Mouse (Mus musculus): Measurements from ENCODE around the gene Crb2.

Crb2 gene

GRCm38 (mm10) chr2:37801687-37802086, 25.6 kb downstream of the Crb2 start:
- DNase-seq (ENCODE audit: low spot score), result no peak

DNA sequence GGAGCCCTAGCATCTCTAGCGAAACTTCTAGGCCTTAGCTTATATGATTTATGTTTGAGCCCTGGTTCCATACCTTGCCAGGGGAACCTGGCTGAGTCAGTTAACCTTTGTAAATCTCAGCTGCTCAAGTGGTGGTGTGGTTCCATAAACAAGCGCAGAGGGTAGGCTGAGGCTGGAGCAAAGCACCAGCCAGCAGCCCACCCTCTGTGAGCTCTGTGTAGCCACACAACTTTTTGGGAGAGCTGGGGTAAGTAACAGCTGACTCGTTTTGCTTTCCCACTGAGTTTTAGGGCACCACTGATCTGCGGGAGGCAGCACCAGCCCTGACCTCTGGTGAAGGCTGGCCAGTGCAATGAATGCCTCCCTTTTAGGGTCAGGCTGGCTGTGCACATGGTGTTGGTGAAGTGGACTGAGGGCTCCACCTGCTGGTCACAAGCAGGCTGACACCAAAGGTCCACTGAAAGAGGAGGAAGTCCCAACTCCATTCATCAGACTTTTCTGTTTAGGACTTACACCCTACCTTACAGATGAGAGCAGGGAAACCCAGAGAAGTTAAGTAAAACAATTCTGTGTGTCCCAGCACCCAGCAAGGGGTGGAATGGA, 26.7 kb downstream of the Crb2 start:
- peak; percentile 65 for DNase-seq (ENCODE audit: low spot score)

- DNase-seq (ENCODE audit: low spot score), result no peak
Measured at GRCm38 (mm10) chr2:37811682-37812081, 35.6 kb downstream of the Crb2 start.

DNA sequence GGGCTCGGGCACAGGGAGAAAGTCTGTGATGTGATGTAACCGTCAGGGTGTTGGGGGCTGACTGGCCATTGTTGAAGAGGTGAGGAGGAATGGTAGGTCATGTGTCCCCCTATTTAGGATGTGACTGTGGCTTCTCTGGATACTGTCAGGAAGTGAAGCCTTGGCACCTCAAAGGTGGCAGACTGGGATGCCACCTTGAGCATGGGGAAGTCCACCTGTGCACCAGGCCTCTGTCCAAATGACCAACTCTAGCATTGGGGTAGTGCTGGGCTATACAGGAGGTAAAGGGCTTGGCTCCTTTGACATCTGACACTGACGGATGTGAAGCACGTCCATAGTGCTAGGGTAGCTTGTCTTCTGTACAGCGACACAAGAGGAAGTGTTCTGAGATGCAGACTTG, 36.4 kb downstream of the Crb2 start:
- DNase-seq (ENCODE audit: low spot score), result no peak

- DNase-seq (ENCODE audit: low spot score), result no peak
Measured at GRCm38 (mm10) chr2:37814820-37815361, 38.8 kb downstream of the Crb2 start.

DNA sequence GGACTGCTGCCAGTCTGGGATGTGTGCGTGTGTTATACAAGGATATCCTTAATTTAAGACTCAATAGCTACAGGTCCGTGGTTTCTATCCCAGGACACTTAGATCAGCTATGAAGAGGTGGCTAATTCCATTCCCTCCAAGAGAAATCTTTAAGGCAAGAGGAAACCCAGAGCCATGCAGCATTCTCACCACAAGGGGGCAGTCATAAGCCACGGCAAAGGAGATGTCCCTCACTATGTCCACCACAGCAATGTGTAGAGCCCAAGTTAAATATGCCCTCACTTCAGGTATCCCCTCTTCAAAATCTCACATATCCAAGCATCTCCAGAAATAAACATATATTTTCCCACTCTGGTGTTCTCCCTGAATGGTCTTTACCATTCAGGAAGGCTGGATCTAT, 39.6 kb downstream of the Crb2 start:
- DNase-seq (ENCODE audit: low spot score), result peak; percentile 73

DNA sequence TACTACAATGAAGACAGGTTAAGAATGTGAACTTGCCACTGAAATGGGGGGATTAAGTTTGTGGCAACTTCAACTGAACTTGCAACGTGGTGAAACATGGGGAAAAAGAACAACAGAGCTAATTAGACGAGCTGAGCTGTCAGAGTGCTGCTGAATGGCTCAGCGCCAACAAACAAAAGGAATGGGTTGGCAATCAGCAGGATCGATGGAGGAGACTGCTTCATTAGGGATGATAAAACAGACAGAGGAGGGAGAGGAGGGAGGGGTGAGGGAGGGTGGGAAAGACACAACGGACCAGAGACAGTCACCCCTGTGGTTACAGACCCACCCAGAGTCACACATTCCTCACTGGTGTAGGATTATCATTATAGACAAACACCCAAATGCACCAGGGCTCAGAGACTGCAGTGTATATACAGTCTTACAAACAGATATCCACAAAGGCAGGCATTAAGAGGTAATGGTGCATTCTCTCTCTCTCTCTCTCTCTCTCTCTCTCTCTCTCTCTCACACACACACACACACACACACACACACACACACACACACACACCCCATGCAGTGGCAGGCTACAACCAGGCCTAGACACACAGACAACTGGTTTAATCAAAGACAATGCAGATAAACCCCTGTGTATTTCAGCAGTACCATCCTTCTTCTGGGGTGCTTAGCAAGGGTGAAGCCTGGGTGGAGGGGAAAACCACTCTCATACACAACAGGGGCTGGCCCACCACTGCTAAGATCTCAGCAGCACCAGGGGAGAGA, 42.9 kb downstream of the Crb2 start:
- DNase-seq (ENCODE audit: low spot score), result no peak

GRCm38 (mm10) chr2:37819526-37820152, 43.6 kb downstream of the Crb2 start:
- no peak for DNase-seq (ENCODE audit: low spot score)

DNA sequence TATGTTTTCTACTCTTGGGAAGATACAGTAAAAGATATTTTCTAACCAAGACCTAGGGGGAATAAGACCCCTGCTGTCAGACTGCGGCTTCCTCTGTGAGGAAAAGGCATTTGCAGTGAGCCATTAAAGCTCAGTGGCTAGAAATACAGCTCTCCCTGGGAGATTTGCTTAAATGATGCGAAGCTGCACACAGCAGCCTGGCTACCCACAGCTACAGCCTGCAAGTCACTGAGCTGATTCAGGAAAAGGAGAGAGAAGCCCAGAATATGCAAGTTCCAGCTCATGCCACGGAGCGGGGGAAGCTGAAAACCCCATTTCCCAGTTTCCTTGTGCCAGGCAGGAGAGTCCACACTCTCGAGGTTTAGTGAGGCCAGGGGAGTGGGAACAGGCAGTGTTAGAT, 46.1 kb downstream of the Crb2 start:
- DNase-seq (ENCODE audit: low spot score), result no peak

DNA sequence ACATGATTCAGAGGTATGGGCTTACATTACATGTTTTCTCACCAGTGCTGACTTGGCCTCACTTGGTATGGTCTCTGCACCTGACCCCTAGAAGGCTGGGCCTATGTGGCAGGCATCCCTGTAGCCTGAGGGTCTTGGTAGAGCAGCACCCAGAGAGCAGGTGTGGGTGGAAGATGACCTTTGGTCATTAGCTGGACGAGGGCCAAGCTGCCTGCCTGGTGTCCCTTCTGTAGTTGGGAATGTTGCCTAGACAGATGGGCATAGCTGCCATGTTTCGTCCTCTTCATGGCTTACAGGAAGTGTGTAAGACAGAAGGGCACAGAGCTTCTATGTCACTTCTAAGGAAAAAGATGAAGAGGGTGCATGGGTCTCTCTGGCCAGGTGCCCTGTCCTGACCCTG, 47.8 kb downstream of the Crb2 start:
- DNase-seq (ENCODE audit: low spot score), result no peak

GRCm38 (mm10) chr2:37829758-37830275, 53.8 kb downstream of the Crb2 start:
- DNase-seq (ENCODE audit: low spot score), result peak; percentile 53

DNA sequence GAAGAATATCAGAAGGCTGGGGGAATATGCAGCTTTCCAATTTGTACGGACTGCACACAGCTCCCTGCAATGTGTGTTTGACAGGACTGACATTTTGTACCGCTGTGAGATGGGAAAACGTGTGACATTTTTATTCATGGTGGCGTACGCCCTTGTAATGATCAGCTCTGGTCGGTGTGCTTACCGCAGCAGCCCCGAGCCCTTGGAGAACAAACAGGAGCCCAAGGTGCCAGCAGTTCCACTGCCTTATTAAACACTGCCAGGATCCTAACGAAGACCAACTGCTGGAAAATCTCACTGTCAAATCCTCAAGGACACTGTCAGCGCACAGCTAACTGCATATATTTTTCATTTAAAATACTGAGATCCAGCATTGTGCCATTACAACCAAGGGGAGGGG, 56.2 kb downstream of the Crb2 start:
- no peak for DNase-seq (ENCODE audit: low spot score)

GRCm38 (mm10) chr2:37836926-37837325, 60.9 kb downstream of the Crb2 start:
- DNase-seq (ENCODE audit: low spot score), result no peak

- DNase-seq (ENCODE audit: low spot score), result peak; percentile 17
Measured at GRCm38 (mm10) chr2:37837542-37837941, 61.5 kb downstream of the Crb2 start.

- DNase-seq (ENCODE audit: low spot score), result no peak
Measured at GRCm38 (mm10) chr2:37838202-37838984, 62.3 kb downstream of the Crb2 start.

- peak; percentile 14 for DNase-seq (ENCODE audit: low spot score)
Measured at GRCm38 (mm10) chr2:37839922-37840321, 63.9 kb downstream of the Crb2 start.

DNA sequence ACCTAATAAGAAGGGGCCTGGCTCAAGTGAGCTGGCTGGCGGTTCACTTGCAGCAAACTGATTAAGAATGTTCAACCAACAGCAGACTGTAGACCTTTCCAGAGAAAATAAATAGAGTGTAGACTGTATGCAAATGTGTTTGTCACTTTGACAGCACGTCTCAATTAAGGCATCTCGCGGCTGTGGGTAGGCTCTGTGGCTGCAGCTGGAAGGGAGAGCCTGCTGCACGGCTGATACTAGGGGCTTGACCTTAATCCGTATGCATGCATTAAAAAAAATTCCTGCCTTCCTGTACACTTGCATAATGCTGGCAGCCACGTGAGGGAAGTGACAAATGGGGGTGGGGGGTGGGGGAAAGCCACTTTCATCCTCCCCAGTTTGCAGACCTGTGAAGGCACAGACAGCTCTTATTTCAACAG, 66.1 kb downstream of the Crb2 start:
- DNase-seq (ENCODE audit: low spot score), result no peak

DNA sequence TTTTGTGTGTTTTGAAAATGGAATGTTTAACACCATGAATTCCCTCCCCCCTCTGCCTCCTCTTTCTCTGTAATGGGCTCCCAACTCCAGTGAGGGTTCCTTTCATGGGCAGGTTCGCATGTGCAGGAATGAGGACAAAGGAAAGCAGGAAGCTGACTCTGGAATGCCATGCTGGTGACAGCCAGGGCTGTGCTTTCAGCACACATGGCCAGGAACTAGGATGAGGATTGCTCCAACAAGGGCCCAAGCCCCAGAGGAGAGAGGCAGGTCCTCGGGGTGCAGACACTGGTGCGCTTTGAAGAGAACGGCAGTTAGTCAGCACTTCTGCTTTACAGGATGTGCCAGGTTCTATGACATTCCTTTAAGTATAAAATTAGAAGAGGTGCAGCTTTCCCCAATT, 66.7 kb downstream of the Crb2 start:
- no peak for DNase-seq (ENCODE audit: low spot score)

Measured in lung, postnatal 25 days (tissue).